Mouse (Mus musculus) monocyte, adult 2 months (primary cell): ENCODE data around the gene Myoz1.
"Not testable (repeated sequence)": the region's sequence is repeated elsewhere in the genome, so short reads cannot be mapped to it uniquely, and the experiment has no call there.

ENCODE experiments used
- DNase-seq, 2 experiments: peaks; one replicate each; pipeline ENCODE4 v3.0.0; 2022; ENCODE audit warnings: low spot score in 2 of 2, low read depth in 1 of 2

The Myoz1 gene

GRCm38 (mm10) chr14:20639918-20640619 lies 16.3 kb downstream of the Myoz1 start:
- no peak for DNase-seq

DNA sequence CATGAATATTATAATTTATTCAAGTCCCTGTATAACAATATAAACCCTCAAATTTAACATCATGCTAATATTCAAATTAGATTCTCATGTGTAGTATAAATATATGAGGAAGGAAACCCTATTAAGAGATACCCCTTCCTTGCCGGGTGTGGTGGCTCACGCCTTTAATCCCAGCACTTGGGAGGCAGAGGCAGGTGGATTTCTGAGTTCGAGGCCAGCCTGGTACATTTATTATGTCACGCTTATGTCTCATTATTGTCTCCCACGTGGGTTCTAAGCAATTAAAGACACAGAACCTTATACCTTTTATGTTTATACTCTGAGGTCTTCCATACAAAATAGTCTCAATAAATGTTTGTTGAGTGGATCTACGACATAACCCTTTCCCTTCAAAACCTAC lies 17.6 kb downstream of the Myoz1 start:
- DNase-seq, result no peak

GRCm38 (mm10) chr14:20637818-20638574 lies 18.3 kb downstream of the Myoz1 start:
- DNase-seq, result no peak

GRCm38 (mm10) chr14:20636968-20637367 lies 19.4 kb downstream of the Myoz1 start:
- not testable (repeated sequence) for DNase-seq

DNA sequence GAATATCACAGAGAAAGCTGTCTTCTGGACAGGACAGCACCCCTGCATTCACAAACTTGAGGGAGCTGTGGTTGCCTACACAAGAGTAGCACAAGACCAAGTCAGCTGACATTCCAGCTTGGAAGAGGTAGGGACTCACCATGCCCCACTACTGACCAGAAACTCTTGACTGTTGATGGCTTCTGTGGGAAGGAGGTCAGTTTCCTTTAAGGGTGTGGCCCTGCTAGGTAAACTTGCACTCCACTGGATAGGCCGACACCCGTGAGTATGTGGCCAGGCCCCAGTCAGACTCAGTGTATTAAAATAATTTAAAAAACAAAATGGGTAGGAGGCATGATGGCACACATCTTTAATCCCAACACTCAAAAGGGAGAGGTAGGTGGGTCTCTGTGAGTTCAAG lies 20.8 kb downstream of the Myoz1 start:
- DNase-seq, result no peak

GRCm38 (mm10) chr14:20631253-20631652 lies 25.1 kb downstream of the Myoz1 start:
- DNase-seq, result no peak

DNA sequence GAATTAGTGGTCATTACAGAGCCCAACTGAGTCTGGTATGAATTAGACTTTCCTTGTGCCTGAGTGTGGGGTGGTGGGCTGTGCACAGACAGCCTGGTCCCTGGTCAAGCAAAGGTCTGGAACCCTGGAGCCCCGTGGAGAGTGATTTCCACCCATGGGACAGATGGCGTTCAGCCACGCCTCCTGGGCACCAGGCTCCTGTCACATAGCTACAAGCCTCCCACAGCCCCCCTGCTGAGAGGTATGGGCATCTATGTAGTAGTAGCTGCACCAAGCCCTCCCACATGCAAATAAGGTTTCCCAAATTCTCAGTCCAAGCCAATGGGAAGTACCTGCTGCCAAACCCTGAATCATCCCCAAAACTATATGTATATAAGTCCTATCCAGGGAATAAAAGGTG lies 29.4 kb downstream of the Myoz1 start:
- DNase-seq, result no peak

GRCm38 (mm10) chr14:20626447-20626846 lies 29.9 kb downstream of the Myoz1 start:
- DNase-seq, result no peak

DNA sequence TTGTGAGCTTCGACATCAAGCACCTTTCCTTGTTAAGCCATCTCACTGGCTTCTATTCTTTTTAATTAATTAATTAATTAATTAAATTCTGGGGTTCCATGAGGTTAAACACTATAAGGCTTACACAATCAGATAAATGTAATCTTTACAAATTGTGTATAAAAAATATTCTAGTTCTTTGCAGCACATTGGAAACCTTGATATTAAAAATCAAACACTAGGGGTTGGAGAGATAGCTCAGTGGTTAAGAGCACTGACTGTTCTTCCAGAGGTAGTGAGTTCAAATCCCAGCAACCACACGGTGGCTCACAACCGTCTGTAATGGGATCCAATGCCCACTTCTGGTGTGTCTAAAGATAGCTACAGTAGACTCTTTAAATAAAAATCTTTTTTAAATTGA lies 33.4 kb downstream of the Myoz1 start:
- no peak for DNase-seq

GRCm38 (mm10) chr14:20622412-20622811 lies 33.9 kb downstream of the Myoz1 start:
- no peak for DNase-seq

- no peak for DNase-seq
These were observed 34.4 kb downstream of the Myoz1 start for GRCm38 (mm10) chr14:20621903-20622302.

GRCm38 (mm10) chr14:20619131-20619530 lies 37.2 kb downstream of the Myoz1 start:
- no peak for DNase-seq

GRCm38 (mm10) chr14:20618211-20618610 lies 38.1 kb downstream of the Myoz1 start:
- DNase-seq, result no peak

GRCm38 (mm10) chr14:20616421-20616820 lies 39.9 kb downstream of the Myoz1 start:
- no peak for DNase-seq

GRCm38 (mm10) chr14:20615075-20615474 lies 41.3 kb downstream of the Myoz1 start:
- DNase-seq, result no peak

DNA sequence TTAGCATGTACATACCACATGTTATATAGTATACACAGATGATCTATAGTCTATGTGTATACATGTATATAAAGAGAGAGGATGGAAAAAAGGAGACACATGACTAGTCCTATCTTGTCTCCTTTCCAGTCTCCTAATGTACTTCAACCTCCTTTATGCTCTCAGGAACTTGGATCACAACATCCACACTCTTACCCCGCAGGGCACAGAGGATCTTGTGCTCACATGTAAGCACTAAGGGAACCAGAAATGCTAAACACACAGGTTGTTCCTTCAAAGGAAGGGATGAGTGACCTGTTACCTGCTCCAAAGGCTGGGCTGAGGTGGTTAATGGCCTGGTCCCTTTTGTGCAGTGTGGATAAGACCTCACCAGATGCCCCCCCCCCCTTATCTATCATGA lies 43.5 kb downstream of the Myoz1 start:
- no peak for DNase-seq

DNA sequence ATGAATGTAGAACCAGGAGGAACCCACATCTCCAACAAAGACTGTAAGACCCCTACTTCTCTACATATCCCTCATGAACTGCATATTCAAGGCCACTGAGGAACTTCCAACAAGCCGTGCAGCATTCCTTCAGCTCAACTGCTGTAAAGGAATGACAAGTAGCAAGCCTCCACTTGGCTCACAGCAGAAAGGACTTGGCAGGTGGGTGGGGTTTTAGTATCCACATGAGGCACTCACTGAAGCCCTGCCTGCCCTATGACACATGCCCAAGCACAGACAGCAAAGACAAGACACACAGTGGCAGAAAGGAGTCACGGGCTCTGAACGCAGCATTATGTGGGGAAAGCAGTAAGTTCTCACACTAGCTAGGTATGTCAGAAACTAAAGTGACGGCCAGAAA lies 46.2 kb downstream of the Myoz1 start:
- DNase-seq, result no peak

DNA sequence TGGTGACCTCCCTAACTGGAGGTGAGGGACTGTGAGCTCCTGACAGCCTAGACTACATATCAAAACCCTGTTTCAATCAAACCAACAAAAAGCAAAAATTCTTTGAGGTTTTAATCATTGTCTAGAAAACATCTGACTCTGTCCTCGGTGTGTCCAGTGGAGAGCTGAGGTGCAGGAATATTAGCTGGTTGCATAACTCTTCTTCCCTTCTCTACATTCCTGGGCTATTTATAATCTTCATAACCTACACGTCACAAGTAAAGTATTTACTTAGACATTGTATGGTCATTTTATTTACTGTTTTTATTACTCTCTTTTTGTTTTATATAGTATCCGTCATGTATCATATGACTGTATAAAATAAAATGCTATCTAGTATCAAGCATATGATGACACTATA lies 46.8 kb downstream of the Myoz1 start:
- no peak for DNase-seq

DNA sequence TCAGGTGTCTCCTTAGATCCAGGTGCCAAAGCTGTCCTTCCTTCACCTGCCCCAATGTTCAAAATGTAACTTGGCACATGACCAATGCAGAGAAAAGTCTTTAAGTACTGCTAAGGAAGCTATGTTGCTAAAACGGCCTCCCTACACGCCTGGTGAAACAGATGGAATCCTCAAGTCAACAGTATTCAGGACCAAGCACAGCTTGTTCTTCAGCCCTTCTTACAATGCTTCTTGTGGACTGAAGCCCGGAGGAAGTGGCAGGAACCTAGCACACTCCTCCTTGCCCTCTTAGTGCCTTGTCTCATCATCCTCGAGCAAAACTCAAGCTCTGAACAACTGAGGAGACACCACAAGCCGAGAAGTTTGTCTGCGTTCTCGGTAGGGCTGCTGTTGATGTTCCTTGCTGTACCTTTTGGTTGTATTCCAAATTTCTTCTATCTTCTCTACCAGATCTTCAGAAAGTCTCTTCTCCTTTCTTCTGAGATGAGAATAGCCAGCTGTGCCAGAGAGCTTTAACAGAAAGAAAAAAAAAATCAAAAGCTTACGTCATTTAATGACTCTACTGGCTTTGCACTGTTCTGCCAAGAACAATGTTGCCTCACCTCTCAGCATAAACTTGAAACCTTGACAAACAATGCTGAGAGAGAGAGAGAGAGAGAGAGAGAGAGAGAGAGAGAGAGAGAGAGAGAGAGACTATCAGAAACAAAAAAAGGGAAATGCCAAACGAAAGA lies 48.8 kb downstream of the Myoz1 start:
- DNase-seq, result no peak

GRCm38 (mm10) chr14:20601287-20601686 lies 55.1 kb downstream of the Myoz1 start:
- DNase-seq, result no peak

GRCm38 (mm10) chr14:20600203-20600602 lies 56.1 kb downstream of the Myoz1 start:
- DNase-seq, result no peak

DNA sequence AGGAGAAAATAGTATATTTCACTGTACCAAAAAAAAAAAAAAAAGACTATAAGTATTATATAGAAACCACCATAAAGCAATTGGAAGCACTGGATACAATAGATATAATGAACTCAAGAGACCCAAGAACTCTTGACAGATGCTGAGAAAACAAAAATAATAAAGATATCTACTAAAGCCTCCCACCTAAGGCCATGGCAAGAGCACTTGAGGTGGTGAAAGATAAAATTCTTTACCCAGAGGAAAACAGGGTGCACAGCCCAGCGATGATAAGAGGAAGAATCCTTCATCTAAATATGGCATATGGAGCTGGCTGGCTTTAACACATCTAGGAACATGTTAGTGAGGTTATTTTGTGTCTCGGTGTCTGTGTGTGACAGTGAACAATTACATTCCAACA lies 56.8 kb downstream of the Myoz1 start:
- DNase-seq, result no peak
